ENCODE assay signal across 8 mouse cellular contexts in genomic region chr5:135063629-135064381, GRCm38 (mm10). TPM values are rescaled to one million over a fixed set of nuclear protein-coding genes. Genes with fewer than 3 reads are reported as not detected.
DNase-seq lines count a peak whose midpoint lies in the region; ATAC-seq lines count a peak whose summit lies in the region.

TSS of gene Dnajc30 (plus strand) at chr5:135064202.

- H3K4me2 ChIP-seq in forebrain, embryonic 14.5 days (ENCODE audit: low read length): peak within 1 kb of the TSS; percentile 92
- H3K4me2 ChIP-seq in neural tube, embryonic 15.5 days: peak within 1 kb of the TSS; percentile 93

- no peaks in the 10 kb centered on the region for H3K27me3 ChIP-seq in forebrain, embryonic 14.5 days (replicated peaks; ENCODE audit: control insufficient read depth, insufficient read depth, low read length)
- H3K27me3 ChIP-seq in neural tube, embryonic 15.5 days (replicated peaks): no peaks in the 10 kb centered on the region

- peak within 1 kb of the TSS; percentile 94 for H3K4me3 ChIP-seq in forebrain, embryonic 14.5 days (ENCODE audit: low read depth, low read length)
- H3K4me3 ChIP-seq in neural tube, embryonic 15.5 days (replicated peaks): peak within 1 kb of the TSS; percentile 88

- intact Hi-C loops in heart, postnatal 14 days (cut with DNase I): no loop called here

- no peaks in the 10 kb centered on the region for H3K9me3 ChIP-seq in forebrain, embryonic 14.5 days (replicated peaks; ENCODE audit: control insufficient read depth, low read length)
- H3K9me3 ChIP-seq in neural tube, embryonic 15.5 days (replicated peaks): no peaks in the 10 kb centered on the region

- peaks cover 38% of the 10 kb centered on the region for H3K36me3 ChIP-seq in forebrain, embryonic 14.5 days (ENCODE audit: control insufficient read depth, insufficient read depth, low read length)
- peaks cover 39% of the 10 kb centered on the region for H3K36me3 ChIP-seq in neural tube, embryonic 15.5 days

- peak within 1 kb of the TSS; percentile 83 for H3K9ac ChIP-seq in forebrain, embryonic 14.5 days (ENCODE audit: low read length)
- peak within 1 kb of the TSS; percentile 72 for H3K9ac ChIP-seq in neural tube, embryonic 15.5 days (replicated peaks)

- WGBS in forebrain, embryonic 14.5 days: under 1% methylated on average over 51 of the region's 52 CpGs
- under 1% methylated on average over 52 of the region's 52 CpGs for WGBS in neural tube, embryonic 15.5 days

- DNase-seq in ES-CJ7 (ENCODE audit: low read depth, low spot score): peak; percentile 97
- peak; percentile 96 for DNase-seq in cerebellum, adult 11 months
- peak; percentile 99 for DNase-seq in forebrain, embryonic 14.5 days (ENCODE audit: low spot score)
- peak; percentile 97 to 98 for DNase-seq in heart, postnatal 14 days
- DNase-seq in layer of hippocampus, adult 11-12 months (ENCODE audit: low spot score): peak; percentile 97
- DNase-seq in lung, adult 18-20 months: peak; percentile 96 to 97
- DNase-seq in testis, postnatal 14 days (ENCODE audit: low spot score): peak; percentile 98

- peak; percentile 98 for ATAC-seq in forebrain, embryonic 14.5 days
- peak; percentile 97 for ATAC-seq in neural tube, embryonic 15.5 days (ENCODE audit: low FRiP score)

- peak within 1 kb of the TSS; percentile 68 for H3K27ac ChIP-seq in forebrain, embryonic 14.5 days (ENCODE audit: low read depth, low read length)
- H3K27ac ChIP-seq in neural tube, embryonic 15.5 days (replicated peaks): peak within 1 kb of the TSS; percentile 85

- peaks cover 17% of the 10 kb centered on the region for H3K4me1 ChIP-seq in forebrain, embryonic 14.5 days (ENCODE audit: control insufficient read depth, insufficient read depth, low read length)
- H3K4me1 ChIP-seq in neural tube, embryonic 15.5 days: peaks cover 30% of the 10 kb centered on the region

RNA-seq across cellular contexts. Expression of gene Dnajc30, which starts in this region (rescaled TPM):
- polyA plus RNA-seq in forebrain, embryonic 14.5 days (2014; fragmentation: Nextera tagmentation; extraction: Ambion mirVana): 36.3 and 38.8 TPM in 2 replicates
- total RNA-seq in heart, postnatal 14 days (2021): 10 to 100 TPM; 25.9 to 26.2 TPM
- polyA plus RNA-seq in neural tube, embryonic 15.5 days (2015; fragmentation: Nextera tagmentation; extraction: Ambion mirVana): 40.6 and 44.5 TPM in 2 replicates

Comparison
In these comparisons a context has a peak if more than half of its experiments do, and no peak if none do; other contexts are left out.
1. Peak in every context shown above with its lines: DNase-seq, ATAC-seq, H3K4me3 ChIP-seq and H3K27ac ChIP-seq.